Mouse (Mus musculus): Measurements from ENCODE around the gene Rgma.

GRCm38 (mm10) chr7:73426752-73427386, 51.6 kb downstream of the Rgma start:
- TF ChIP-seq POLR2A (IDR thresholded peaks at IDR 0.05; ENCODE audit: insufficient read depth, low read depth, low read length) (no peak), CTCF (IDR thresholded peaks at IDR 0.05) (no peak), EP300 (IDR thresholded peaks at IDR 0.05; ENCODE audit: insufficient read depth, low read depth, low read length) (no peak)
